Mouse (Mus musculus) neural tube, embryonic 15.5 days (tissue): ENCODE measurements at regions not wholly inside any gene's neighbourhood (a gene's known extent, or its start where the extent isn't known, plus 50 kb on each side); places are given as distances from the start of the nearest gene placed in this dataset.

Source experiments
- ATAC-seq: fragments of 200-750 bp; cut with Nextera tagmentation; 2 replicates; pipeline ENCODE4 v1.8.0; 2017; ENCODE audit warnings: mild to moderate bottlenecking, moderate TSS enrichment, moderate library complexity; ENCODE audit not compliant: low FRiP score
- H3K27ac ChIP-seq: fragments of 300-500 bp; sonication (generic); replicated peaks from 2 replicates; pipeline ENCODE4 v1.5.1; 2015; ENCODE audit warnings: mild to moderate bottlenecking, inconsistent platforms
- H3K27me3 ChIP-seq: fragments of 300-500 bp; sonication (generic); replicated peaks from 2 replicates; pipeline ENCODE4 v1.6.1; 2015; ENCODE audit warnings: inconsistent platforms
- H3K36me3 ChIP-seq: fragments of 300-500 bp; sonication (generic); 2 replicates; pipeline ENCODE4 v1.6.1; 2015; ENCODE audit warnings: inconsistent platforms
- H3K4me1 ChIP-seq: fragments of 300-500 bp; sonication (generic); 2 replicates; pipeline ENCODE4 v1.6.1; 2015; ENCODE audit warnings: inconsistent platforms
- H3K4me2 ChIP-seq: fragments of 300-500 bp; sonication (generic); 2 replicates; pipeline ENCODE4 v1.6.1; 2015; ENCODE audit warnings: inconsistent platforms, mild to moderate bottlenecking, moderate library complexity
- H3K4me3 ChIP-seq: fragments of 300-500 bp; sonication (generic); replicated peaks from 2 replicates; pipeline ENCODE4 v1.5.1; 2015; ENCODE audit warnings: mild to moderate bottlenecking, inconsistent platforms
- H3K9ac ChIP-seq: fragments of 300-500 bp; sonication (generic); replicated peaks from 2 replicates; pipeline ENCODE4 v1.6.1; 2015; ENCODE audit warnings: mild to moderate bottlenecking, inconsistent platforms
- H3K9me3 ChIP-seq: fragments of 300-500 bp; sonication (generic); replicated peaks from 2 replicates; pipeline ENCODE4 v1.6.1; 2016; ENCODE audit warnings: inconsistent platforms
- WGBS: fragments of 180-500 bp; shearing (Covaris S2); methylation state at CpG from one replicate; pipeline ENCODE4 v1.1.7; 2015; ENCODE audit warnings: mixed read lengths; 5-methylcytosine and 5-hydroxymethylcytosine counted together

DNA sequence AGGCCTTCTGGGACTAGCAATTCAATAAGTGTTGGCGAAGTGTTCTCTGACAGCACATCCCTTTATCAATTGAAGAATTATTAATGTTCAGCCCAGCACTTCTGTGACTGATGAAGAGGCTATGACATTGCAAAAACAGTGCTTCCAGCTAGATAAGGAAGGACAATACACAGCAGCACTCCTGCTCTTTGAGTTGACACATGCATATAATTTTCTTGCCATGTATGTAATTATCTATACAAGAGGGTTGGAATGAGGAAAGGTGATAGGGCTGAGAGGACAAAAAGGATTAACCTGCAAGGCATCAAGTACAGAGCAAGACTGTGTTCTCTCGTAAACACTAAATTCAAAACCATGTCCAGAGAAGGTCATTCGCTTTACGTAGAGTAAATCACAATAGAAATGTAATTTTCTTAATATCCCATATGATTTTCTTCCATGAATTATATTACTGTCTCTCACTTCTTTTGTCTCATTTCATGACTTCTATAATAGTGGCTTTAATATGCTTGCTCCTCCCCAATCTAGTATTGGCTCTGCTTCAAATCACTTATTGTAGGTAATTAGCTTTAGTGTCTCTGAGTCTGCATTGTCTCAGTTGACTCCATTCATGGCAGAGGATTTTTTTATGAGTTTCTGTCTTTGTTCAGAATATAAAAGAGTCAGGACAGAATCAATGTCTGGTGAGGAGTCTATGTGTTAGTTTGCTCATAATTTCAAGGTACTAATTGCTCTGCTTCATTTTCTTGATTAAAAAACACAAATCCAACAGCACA is 460.9 kb downstream of the Slco4c1 start:
- Histone ChIP-seq H3K4me1 (no peaks in the 10 kb centered on the region), H3K27me3 (no peaks in the 10 kb centered on the region), H3K27ac (no peak overlapping the region), H3K36me3 (no peaks in the 10 kb centered on the region), H3K4me2 (no peak overlapping the region), H3K9ac (no peak overlapping the region), H3K9me3 (no peaks in the 10 kb centered on the region), H3K4me3 (no peak overlapping the region)
- peak; percentile 59; the same call in 1 of the 2 replicates for ATAC-seq
- WGBS, result 51% methylated on average over 4 of the region's 4 CpGs

DNA sequence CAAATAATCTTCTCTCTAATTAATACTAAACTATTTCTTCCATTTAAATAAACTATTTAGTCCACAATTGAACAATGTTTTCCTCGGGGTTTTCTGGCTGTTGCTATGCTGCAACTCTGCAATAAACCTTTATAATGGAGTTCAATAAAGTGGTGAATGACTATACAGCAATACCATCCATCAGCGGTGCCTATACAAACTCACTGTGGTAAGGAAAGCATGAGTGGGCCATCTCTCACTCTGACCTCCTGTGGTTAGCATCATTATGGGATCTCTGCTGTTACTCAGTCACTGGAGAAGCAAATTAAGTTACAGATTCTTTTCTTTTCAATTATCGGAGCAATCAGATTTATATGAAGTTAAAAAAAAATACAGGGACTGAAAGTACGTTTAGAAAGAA is 474.0 kb downstream of the Slco4c1 start:
- 0 out of 2 replicates have a peak, but pooled peaks have one; percentile 63 for ATAC-seq
- Histone ChIP-seq H3K27ac (no peak overlapping the region), H3K9me3 (no peaks in the 10 kb centered on the region), H3K4me3 (no peak overlapping the region), H3K4me2 (no peak overlapping the region), H3K9ac (no peak overlapping the region), H3K36me3 (no peaks in the 10 kb centered on the region), H3K27me3 (no peaks in the 10 kb centered on the region), H3K4me1 (no peaks in the 10 kb centered on the region)
- 22% methylated on average over 4 of the region's 4 CpGs for WGBS

DNA sequence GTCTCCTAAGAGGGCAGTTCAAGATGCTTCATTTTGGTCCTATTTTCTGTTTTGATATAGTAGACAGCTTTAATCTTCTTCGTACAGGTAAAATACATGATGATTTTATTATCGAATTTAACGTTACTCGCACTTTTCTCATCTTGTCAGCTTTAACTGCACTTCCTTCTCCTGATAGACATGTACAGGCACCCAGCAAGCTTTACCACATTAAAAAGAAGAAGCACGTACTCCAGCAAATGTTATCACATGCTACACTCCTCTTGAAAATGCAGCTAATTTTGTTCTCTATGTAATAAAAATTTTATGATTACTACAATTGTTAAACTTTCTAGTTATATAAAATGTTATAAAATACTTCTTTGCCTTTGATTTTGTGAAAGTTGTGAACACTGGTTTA is 483.6 kb downstream of the Slco4c1 start:
- no peaks in the 10 kb centered on the region for H3K36me3 ChIP-seq
- ATAC-seq, result no peak
- H3K27ac ChIP-seq, result no peak overlapping the region
- H3K9ac ChIP-seq, result no peak overlapping the region
- H3K27me3 ChIP-seq, result no peaks in the 10 kb centered on the region
- WGBS, result 95% methylated on average over 5 of the region's 5 CpGs
- H3K4me1 ChIP-seq, result no peaks in the 10 kb centered on the region
- H3K4me2 ChIP-seq, result no peak overlapping the region
- H3K9me3 ChIP-seq, result no peaks in the 10 kb centered on the region
- no peak overlapping the region for H3K4me3 ChIP-seq

DNA sequence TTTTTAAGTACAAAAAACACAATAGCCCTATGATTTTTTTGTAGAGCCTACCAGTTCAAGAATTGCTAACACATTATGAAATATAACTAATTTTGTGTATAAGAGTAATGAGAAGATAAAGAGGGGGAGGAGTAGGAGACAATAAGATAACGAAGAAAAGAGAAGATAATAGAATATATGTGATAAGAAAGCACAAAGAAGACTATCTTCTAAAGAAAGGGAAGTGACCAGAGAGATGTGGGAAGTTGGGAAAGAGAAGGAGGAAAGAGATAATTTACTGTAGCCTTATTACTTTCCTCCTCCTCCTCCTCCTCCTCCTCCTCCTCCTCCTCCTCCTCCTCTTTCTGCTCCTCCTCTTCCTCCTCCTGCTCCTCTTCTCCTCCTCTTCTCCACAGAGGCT is 486.1 kb downstream of the Slco4c1 start:
- ATAC-seq, result no peak

DNA sequence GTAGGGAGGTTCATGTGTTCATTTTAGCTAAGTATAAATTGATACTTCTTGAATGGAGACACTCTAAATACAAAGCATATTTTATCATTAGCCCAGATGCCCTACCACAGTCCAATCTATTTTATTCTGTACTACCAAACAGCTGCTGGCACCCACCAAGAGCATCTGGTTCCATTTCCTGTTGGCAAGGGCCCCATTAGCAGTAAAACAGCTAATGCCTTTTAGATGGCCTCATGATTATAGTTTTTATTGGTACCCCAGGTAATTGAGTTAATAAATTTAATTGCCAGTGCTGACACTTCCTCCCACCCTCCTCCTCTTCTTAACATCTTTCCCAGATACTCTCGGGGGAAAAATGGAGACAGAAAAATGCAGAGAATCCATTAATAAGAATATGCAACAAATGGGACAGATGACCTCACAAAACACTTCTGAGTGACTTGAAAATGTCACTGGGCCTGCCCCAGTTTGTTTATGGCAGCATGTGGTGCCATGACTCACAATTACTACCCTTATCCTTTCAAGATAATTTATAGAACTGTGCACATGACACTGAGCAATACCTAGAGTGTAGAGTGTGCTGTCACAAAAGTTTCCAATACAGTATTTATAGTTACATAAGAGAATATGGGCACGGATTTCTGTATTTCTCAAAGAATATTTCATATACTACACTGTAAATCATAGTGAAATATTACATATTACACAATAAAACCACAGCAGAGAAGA is 509.1 kb downstream of the Slco4c1 start:
- Histone ChIP-seq H3K9ac (no peak overlapping the region), H3K4me2 (no peak overlapping the region)
- ATAC-seq, result peak; percentile 72

More for the DNA sequence above, 486.1 kb downstream of the Slco4c1 start:
- Histone ChIP-seq H3K27ac (no peak overlapping the region), H3K9ac (no peak overlapping the region), H3K4me3 (no peak overlapping the region), H3K36me3 (no peaks in the 10 kb centered on the region), H3K4me1 (no peaks in the 10 kb centered on the region), H3K9me3 (no peaks in the 10 kb centered on the region), H3K27me3 (no peaks in the 10 kb centered on the region), H3K4me2 (no peak overlapping the region)
- 88% methylated on average over 1 of the region's 1 CpGs for WGBS

DNA sequence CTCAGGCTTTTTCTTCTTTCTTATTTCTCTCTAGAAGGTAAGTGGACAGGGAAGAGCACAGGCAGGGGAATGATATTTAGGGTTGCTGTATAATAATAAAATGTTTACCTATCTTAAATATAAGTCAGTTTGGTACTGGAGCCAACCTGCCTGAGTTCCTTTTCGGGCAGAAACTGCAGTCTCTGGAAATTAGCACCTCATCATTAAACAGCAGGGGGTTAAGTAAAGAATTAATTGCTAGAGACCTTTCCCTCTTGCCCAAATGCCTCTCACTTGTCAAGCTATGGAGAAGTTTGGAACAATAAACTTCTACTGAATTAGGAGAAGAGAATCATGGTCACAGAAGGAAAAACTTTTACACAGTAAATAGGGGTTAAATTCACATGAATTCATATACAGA is 524.7 kb downstream of the Slco4c1 start:
- H3K4me3 ChIP-seq, result no peak overlapping the region
- H3K27me3 ChIP-seq, result no peaks in the 10 kb centered on the region
- H3K36me3 ChIP-seq, result no peaks in the 10 kb centered on the region
- no peaks in the 10 kb centered on the region for H3K4me1 ChIP-seq
- no peak overlapping the region for H3K9ac ChIP-seq
- no peak for ATAC-seq
- 17% methylated on average over 1 of the region's 1 CpGs for WGBS
- no peak overlapping the region for H3K4me2 ChIP-seq
- no peak overlapping the region for H3K27ac ChIP-seq
- H3K9me3 ChIP-seq, result no peaks in the 10 kb centered on the region

More for the DNA sequence above, 509.1 kb downstream of the Slco4c1 start:
- 23% methylated on average over 2 of the region's 2 CpGs for WGBS
- Histone ChIP-seq H3K27ac (no peak overlapping the region), H3K27me3 (no peaks in the 10 kb centered on the region), H3K4me1 (no peaks in the 10 kb centered on the region), H3K4me3 (no peak overlapping the region), H3K36me3 (no peaks in the 10 kb centered on the region), H3K9me3 (no peaks in the 10 kb centered on the region)

DNA sequence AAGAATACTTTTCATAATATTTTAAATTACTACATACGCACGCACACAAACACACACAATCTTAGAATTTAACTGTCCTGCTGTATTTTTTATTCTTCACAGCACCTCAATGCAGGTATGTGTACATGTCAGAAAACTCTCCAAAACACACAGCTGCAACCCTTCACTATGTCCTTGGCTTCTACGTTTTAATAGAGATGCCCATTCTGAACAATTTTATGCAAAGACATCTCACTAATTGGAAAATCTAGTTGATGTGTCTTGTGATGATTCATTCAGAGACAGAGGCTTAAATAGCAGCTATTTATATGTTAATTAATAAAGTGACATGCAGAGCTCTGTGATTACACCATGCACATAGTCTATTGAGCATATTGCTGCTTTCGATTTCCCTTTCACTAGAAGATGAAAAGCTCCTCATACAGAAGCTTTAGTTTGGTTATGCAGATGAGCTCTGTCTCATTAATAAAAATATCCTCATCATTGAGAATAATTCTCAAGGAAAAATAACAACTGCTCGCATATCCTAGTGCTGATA is 525.4 kb downstream of the Slco4c1 start:
- no peak for ATAC-seq
- Histone ChIP-seq H3K9me3 (no peaks in the 10 kb centered on the region), H3K36me3 (no peaks in the 10 kb centered on the region), H3K9ac (no peak overlapping the region), H3K4me2 (no peak overlapping the region), H3K27me3 (no peaks in the 10 kb centered on the region), H3K4me3 (no peak overlapping the region), H3K4me1 (no peaks in the 10 kb centered on the region), H3K27ac (no peak overlapping the region)
- WGBS, result 52% methylated on average over 5 of the region's 5 CpGs

DNA sequence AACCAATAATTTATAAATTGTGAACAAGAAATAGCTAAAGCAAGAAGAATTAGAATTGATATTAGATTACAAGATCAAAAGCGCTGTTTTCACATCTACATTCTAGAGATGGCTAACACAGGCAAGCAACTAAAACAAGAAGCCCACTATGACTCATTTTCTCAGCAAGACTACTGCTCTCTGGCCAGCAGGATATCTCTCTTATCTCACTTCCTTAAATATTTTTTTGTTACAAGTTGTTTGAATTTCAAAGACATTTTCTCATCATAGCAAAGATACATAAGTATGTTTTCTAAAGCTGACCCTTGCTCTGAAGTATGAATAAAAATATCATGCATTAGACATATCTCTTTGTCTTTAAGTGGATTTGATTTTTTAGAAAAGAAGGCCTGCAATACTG is 556.2 kb downstream of the Slco4c1 start:
- Histone ChIP-seq H3K4me2 (no peak overlapping the region), H3K4me1 (no peaks in the 10 kb centered on the region), H3K27ac (no peak overlapping the region), H3K9ac (no peak overlapping the region), H3K36me3 (no peaks in the 10 kb centered on the region), H3K9me3 (no peaks in the 10 kb centered on the region), H3K27me3 (no peaks in the 10 kb centered on the region), H3K4me3 (no peak overlapping the region)
- ATAC-seq, result no peak
- WGBS, result 95% methylated on average over 1 of the region's 1 CpGs

DNA sequence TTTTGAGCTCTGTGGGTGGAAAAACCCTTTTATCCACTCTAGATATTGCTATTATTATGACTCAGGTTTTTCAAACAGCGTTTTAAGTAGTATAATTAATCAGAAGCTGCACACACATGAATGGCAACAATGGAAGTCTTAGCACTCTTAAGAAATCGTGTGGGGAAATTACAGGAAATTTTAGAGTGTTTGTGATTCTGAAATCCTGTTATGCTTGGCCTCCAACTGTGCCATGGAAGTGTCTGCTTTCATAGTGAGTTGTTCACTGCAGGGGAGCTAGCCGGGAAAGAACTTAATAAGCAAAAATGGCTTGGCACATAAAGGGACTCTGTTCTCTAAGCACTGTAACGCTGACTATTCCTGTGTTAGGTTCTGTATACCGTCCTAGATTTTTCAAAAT is 570.7 kb downstream of the Slco4c1 start:
- Histone ChIP-seq H3K4me2 (no peak overlapping the region), H3K27me3 (no peaks in the 10 kb centered on the region), H3K9me3 (no peaks in the 10 kb centered on the region), H3K4me3 (no peak overlapping the region), H3K36me3 (no peaks in the 10 kb centered on the region), H3K9ac (no peak overlapping the region), H3K27ac (no peak overlapping the region), H3K4me1 (no peaks in the 10 kb centered on the region)
- peak; percentile 59 for ATAC-seq
- 28% methylated on average over 5 of the region's 5 CpGs for WGBS

DNA sequence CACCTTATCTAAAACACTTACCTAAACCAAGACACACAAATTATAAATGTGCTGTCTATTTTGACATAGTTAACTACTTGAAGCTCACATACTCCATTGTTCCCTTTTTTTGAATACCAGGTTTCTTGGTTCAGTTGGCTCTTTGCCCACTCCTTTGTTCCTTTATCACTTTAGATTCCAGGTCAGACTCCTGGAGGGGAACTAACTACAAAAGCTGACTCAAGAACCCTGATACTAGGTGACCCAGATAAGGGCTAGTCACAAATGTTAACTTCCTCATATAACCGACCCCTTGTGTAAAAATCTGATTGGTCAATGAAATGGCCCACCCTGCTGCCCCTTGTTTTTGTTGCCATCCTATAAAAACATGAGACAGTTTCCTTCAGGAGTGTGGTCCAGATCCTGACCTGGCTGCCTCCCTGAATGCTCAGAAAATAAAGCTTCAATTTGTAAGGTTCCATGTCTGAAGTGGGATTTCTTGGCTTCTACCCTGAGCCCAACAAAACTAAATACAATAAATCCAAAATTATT is 593.9 kb downstream of the Slco4c1 start:
- no peaks in the 10 kb centered on the region for H3K4me1 ChIP-seq
- no peak overlapping the region for H3K27ac ChIP-seq
- no peak overlapping the region for H3K4me3 ChIP-seq
- H3K36me3 ChIP-seq, result no peaks in the 10 kb centered on the region
- ATAC-seq, result no peak
- H3K9ac ChIP-seq, result no peak overlapping the region
- WGBS, result 71% methylated on average over 1 of the region's 1 CpGs
- no peak overlapping the region for H3K4me2 ChIP-seq
- no peaks in the 10 kb centered on the region for H3K9me3 ChIP-seq
- H3K27me3 ChIP-seq, result no peaks in the 10 kb centered on the region

DNA sequence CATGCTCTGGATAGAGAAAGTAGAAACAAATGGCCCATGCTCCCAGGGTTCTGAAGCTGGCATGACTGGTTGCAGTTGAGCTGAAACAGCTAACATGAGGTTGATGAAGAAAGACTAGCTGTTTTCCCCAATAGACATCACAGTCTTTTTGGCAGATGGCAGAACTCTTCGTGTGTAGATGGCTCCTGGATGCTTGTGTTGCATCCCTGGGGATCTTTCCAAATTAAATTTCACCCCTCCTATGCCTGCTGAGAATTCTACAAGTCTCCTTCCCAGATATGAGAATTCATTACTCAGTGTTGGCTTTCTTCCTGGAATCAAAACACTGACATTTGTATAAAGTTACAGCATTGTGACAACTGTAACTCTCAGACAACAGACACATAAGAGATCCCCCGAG is 595.3 kb downstream of the Slco4c1 start:
- no peak overlapping the region for H3K4me2 ChIP-seq
- H3K4me1 ChIP-seq, result no peaks in the 10 kb centered on the region
- no peaks in the 10 kb centered on the region for H3K27me3 ChIP-seq
- H3K4me3 ChIP-seq, result no peak overlapping the region
- no peaks in the 10 kb centered on the region for H3K36me3 ChIP-seq
- ATAC-seq, result no peak
- H3K27ac ChIP-seq, result no peak overlapping the region
- no peak overlapping the region for H3K9ac ChIP-seq
- H3K9me3 ChIP-seq, result no peaks in the 10 kb centered on the region
- 68% methylated on average over 2 of the region's 2 CpGs for WGBS
